Mouse (Mus musculus) forebrain, embryonic 13.5 days (tissue): Measurements from ENCODE around the gene Cldn7. TPM values are rescaled to one million over a fixed set of nuclear protein-coding genes. Genes with fewer than 3 reads are reported as not detected.

ENCODE experiments used
- ATAC-seq: fragments of 200-750 bp; cut with Nextera tagmentation; 2 replicates; pipeline ENCODE4 v1.8.0; 2017
- H3K27ac ChIP-seq: fragments of 300-500 bp; sonication (generic); 2 replicates; pipeline ENCODE4 v1.5.1; 2015; ENCODE audit warnings: inconsistent platforms, mild to moderate bottlenecking, moderate library complexity
- H3K27me3 ChIP-seq: fragments of 300-500 bp; sonication (generic); 2 replicates; pipeline ENCODE4 v1.6.1; 2015; ENCODE audit warnings: mild to moderate bottlenecking, inconsistent platforms
- H3K36me3 ChIP-seq: fragments of 300-500 bp; sonication (generic); 2 replicates; pipeline ENCODE4 v1.6.1; 2015; ENCODE audit warnings: mild to moderate bottlenecking, inconsistent platforms; ENCODE audit not compliant: poor library complexity, severe bottlenecking
- H3K4me1 ChIP-seq: fragments of 300-500 bp; sonication (generic); 2 replicates; pipeline ENCODE4 v1.6.1; 2015; ENCODE audit warnings: inconsistent platforms
- H3K4me2 ChIP-seq: fragments of 300-500 bp; sonication (generic); 2 replicates; pipeline ENCODE4 v1.6.1; 2015; ENCODE audit warnings: inconsistent platforms, mild to moderate bottlenecking, moderate library complexity
- H3K4me3 ChIP-seq: fragments of 300-500 bp; sonication (generic); 2 replicates; pipeline ENCODE4 v1.5.1; 2015; ENCODE audit warnings: mild to moderate bottlenecking, inconsistent platforms
- H3K9ac ChIP-seq: fragments of 300-500 bp; sonication (generic); 2 replicates; pipeline ENCODE4 v1.6.1; 2015; ENCODE audit warnings: mild to moderate bottlenecking, inconsistent platforms
- H3K9me3 ChIP-seq: fragments of 300-500 bp; sonication (generic); replicated peaks from 2 replicates; pipeline ENCODE4 v1.6.1; 2016; ENCODE audit warnings: inconsistent platforms
- WGBS: fragments of 180-500 bp; shearing (Covaris S2); methylation state at CpG from one replicate; pipeline ENCODE4 v1.1.7; 2015; 5-methylcytosine and 5-hydroxymethylcytosine counted together
- polyA plus RNA-seq: library from polyadenylated mRNA; unstranded; fragments of >200 nt; fragmentation: Nextera tagmentation; extraction: Ambion mirVana; gene quantifications from 2 replicates; pipeline ENCODE4 v1.2.1, GENCODE M21; 2015

The Cldn7 gene
- polyA plus RNA-seq, 1 experiment from 2014 or later: 1.4 TPM

DNA sequence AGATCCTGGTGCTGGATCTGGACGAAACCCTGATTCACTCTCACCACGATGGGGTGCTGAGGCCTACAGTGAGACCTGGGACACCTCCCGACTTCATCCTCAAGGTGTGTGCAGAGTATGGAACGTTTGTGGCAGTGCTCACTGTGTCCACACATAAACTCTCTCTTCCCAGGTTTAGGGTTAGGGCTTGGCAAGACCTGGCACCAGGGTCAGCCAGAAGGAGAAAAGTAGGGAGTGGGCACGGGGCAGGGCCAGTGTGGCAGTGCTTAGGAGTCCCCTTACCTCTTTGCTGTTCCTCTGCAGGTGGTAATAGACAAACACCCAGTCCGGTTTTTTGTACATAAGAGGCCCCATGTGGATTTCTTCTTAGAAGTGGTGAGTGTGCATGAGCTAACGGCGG lies 19.9 kb downstream of the Cldn7 start:
- Histone ChIP-seq H3K27ac (no peak overlapping the region), H3K4me1 (peaks cover 27% of the 10 kb centered on the region), H3K4me2 (no peak overlapping the region), H3K9me3 (no peaks in the 10 kb centered on the region), H3K4me3 (no peak overlapping the region), H3K36me3 (peaks cover 56% of the 10 kb centered on the region), H3K9ac (no peak overlapping the region), H3K27me3 (no peaks in the 10 kb centered on the region)
- WGBS: 90% methylated on average over 8 of the region's 8 CpGs
- no peak for ATAC-seq

DNA sequence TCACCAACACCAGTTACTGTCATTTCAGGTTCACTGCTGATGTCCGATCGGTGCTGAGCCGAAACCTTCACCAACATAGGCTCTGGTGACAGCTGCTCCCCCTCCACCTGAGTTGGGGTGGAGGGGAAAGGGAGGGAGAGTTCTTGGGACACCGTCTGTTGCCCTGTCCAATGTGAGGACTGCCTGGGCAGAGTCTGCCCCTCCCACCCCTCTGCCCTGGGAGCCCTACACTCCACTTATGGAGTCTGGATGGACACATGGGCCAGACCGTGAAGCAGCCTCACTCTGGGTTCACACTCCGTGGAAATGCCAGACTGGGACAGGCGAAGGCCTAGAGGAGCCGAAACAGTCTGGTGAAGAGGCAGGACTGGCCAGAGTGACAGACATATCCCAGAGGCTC lies 25.4 kb downstream of the Cldn7 start:
- 0 out of 2 replicates have a peak overlapping the region, but pooled peaks have one; percentile 8 for H3K9ac ChIP-seq
- H3K4me1 ChIP-seq: peaks cover 23% of the 10 kb centered on the region
- no peak for ATAC-seq
- no peaks in the 10 kb centered on the region for H3K9me3 ChIP-seq
- no peak overlapping the region for H3K4me2 ChIP-seq
- no peak overlapping the region for H3K4me3 ChIP-seq
- WGBS: 90% methylated on average over 8 of the region's 8 CpGs
- H3K27me3 ChIP-seq: no peaks in the 10 kb centered on the region
- H3K36me3 ChIP-seq: peaks cover 67% of the 10 kb centered on the region
- H3K27ac ChIP-seq: peak overlapping the region; percentile 94; the same call in 1 of the 2 replicates

DNA sequence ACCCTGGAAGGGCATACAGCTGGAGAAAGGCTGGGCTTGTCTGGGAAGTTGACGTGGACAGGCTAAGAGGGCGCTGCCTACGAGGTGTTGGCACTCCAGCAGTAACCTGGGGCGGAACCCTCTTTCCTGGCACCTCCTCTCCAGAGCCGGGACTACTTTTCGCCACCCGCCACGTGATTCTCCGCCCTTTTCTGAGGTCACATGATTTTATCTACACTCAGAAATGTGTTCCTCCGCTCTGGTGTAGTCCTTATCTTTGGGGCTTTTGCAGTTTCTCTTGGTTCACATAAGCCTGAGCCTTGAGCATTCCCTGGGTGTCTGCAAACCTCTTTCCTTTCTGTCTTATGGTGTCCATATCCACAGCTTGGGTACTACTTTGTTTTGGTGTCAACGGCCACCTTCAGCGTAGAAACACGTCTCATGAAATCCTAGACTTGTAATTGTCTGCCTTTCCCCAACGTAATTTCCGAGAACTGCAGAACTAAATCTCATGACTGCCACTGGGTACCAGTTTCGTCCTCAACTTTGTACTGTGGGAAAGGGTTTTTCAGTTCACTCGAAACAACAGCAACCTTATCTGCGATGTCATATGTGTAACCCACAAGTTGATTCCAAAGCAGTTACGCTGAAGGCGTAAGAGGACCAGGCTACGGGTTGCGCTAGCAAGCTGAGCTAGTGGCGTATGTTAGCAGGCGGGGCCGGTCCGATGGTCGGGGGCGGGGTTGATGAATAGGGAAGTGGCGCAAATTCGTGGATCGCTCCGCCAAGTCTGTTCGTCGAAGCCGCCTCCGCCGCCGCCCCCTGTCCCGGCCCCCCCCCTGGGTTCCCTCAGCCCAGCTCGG lies 26.5 kb downstream of the Cldn7 start, which contains the start of gene Gabarap:
Gabarap (plus strand) TSS at position 294 of the 842 bp plus-strand sequence.
- Histone ChIP-seq H3K9me3 (no peaks in the 10 kb centered on the region), H3K9ac (peak within 1 kb of the TSS; percentile 81), H3K27ac (peak within 1 kb of the TSS; percentile 94), H3K4me2 (peak within 1 kb of the TSS; percentile 79), H3K36me3 (peaks cover 58% of the 10 kb centered on the region), H3K27me3 (no peaks in the 10 kb centered on the region), H3K4me1 (peaks cover 25% of the 10 kb centered on the region), H3K4me3 (peak within 1 kb of the TSS; percentile 66)
- under 1% methylated on average over 40 of the region's 40 CpGs for WGBS
- peak; percentile 73 for ATAC-seq

DNA sequence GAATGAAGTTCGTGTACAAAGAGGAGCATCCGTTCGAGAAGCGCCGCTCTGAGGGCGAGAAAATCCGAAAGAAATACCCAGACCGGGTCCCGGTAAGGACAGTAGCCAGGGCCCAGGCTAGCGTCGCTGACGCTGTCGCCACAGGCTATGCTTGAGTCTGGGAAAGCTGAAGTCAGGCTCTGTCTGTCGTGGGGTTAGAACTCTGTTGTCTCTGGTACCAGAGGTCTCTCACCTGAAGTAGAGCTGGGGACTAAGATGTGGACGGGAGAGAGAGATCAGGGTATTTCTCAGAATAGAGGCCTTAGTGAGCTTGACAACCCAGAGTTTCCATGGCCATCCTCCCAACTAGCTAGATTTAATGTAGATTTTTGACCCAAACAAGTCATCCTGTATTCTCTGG lies 27.1 kb downstream of the Cldn7 start:
- H3K27me3 ChIP-seq: no peaks in the 10 kb centered on the region
- peak overlapping the region; percentile 79 for H3K4me2 ChIP-seq
- H3K27ac ChIP-seq: peak overlapping the region; percentile 94
- H3K9ac ChIP-seq: peak overlapping the region; percentile 81
- peak overlapping the region; percentile 66 for H3K4me3 ChIP-seq
- WGBS: under 1% methylated on average over 15 of the region's 15 CpGs
- peak; percentile 19 for ATAC-seq
- H3K36me3 ChIP-seq: peaks cover 51% of the 10 kb centered on the region
- peaks cover 25% of the 10 kb centered on the region for H3K4me1 ChIP-seq
- no peaks in the 10 kb centered on the region for H3K9me3 ChIP-seq

DNA sequence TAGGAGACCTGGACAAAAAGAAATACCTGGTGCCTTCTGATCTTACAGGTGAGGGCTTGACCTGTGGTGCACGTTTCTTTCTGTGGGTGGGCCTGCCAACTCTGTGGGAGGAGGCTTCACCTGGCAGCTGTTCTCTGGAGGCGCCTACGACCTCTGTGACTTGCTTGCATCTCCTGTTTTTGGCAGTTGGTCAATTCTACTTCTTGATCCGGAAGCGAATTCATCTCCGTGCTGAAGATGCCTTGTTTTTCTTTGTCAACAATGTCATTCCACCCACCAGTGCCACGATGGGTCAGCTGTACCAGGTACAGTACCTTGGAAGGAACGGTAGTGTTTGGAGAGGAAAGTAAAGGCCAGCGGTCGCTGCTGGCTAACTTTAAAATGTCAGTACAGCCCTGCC lies 27.8 kb downstream of the Cldn7 start:
- Histone ChIP-seq H3K36me3 (peaks cover 44% of the 10 kb centered on the region), H3K27ac (no peak overlapping the region), H3K9ac (peak overlapping the region; percentile 81), H3K9me3 (no peaks in the 10 kb centered on the region), H3K4me1 (peaks cover 28% of the 10 kb centered on the region), H3K4me2 (peak overlapping the region; percentile 79), H3K4me3 (peak overlapping the region; percentile 66), H3K27me3 (no peaks in the 10 kb centered on the region)
- WGBS: 88% methylated on average over 10 of the region's 10 CpGs
- ATAC-seq: no peak

DNA sequence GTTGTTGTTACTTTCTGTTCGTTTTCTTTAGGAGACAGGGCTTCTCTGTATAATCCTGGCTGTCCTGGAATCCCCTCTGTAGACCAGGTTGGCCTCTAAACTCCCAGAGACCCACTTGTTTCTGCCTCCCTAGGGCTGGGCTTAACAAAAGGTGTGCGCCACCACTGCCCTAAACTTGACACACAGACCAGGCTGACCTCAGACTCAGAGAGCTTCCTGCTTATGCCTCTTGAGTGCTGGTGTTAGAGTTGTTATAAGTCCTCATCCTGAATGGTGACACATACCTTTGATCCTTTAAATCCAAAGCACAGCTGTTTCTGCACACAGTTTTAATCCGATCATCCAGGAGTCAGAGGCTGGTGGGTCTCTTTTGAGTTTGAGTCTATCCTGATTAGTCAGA lies 28.4 kb downstream of the Cldn7 start:
- H3K9ac ChIP-seq: peak overlapping the region; percentile 81
- 96% methylated on average over 3 of the region's 3 CpGs for WGBS
- H3K4me3 ChIP-seq: peak overlapping the region; percentile 66
- H3K27me3 ChIP-seq: no peaks in the 10 kb centered on the region
- H3K27ac ChIP-seq: no peak overlapping the region
- peaks cover 44% of the 10 kb centered on the region for H3K36me3 ChIP-seq
- H3K4me1 ChIP-seq: peaks cover 33% of the 10 kb centered on the region
- no peak for ATAC-seq
- H3K4me2 ChIP-seq: peak overlapping the region; percentile 79
- H3K9me3 ChIP-seq: no peaks in the 10 kb centered on the region

DNA sequence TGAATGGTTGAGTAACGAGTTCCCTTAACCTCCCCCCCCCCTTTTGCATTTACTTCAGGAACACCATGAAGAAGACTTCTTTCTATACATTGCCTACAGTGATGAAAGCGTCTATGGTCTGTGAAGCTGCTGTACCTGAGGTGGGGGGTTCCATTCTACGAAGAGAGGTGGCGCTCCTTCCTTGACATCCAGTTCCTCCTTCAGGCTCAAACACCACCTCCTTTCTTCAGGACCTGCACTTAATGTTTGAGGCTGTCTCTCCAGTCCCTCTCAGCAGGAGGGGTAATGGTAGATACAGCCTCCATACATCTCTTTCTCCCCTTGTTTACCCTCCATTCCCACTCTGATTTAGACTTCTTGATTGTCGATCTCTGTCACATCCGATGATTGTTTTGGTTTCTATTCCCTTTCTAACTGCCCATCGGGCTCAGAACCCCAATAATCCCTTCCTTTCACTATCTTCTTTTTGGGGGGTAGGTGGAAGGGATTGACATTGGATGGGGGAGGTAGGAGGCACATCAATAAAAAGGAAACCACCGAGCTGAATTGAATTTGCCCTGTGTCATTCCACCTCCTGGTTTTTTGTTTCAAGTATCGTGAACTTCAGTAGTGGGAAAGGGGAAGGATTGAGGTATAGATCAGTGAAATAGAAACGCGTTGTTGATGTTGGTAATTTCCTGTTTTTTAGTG lies 30.0 kb downstream of the Cldn7 start:
- H3K27ac ChIP-seq: no peak overlapping the region
- ATAC-seq: no peak
- peak overlapping the region; percentile 4; the same call in 1 of the 2 replicates for H3K4me3 ChIP-seq
- H3K4me2 ChIP-seq: peak overlapping the region; percentile 67; the same call in 1 of the 2 replicates
- no peak overlapping the region for H3K9ac ChIP-seq
- peaks cover 41% of the 10 kb centered on the region for H3K4me1 ChIP-seq
- WGBS: 88% methylated on average over 11 of the region's 11 CpGs
- peaks cover 44% of the 10 kb centered on the region for H3K36me3 ChIP-seq
- no peaks in the 10 kb centered on the region for H3K27me3 ChIP-seq
- H3K9me3 ChIP-seq: no peaks in the 10 kb centered on the region

DNA sequence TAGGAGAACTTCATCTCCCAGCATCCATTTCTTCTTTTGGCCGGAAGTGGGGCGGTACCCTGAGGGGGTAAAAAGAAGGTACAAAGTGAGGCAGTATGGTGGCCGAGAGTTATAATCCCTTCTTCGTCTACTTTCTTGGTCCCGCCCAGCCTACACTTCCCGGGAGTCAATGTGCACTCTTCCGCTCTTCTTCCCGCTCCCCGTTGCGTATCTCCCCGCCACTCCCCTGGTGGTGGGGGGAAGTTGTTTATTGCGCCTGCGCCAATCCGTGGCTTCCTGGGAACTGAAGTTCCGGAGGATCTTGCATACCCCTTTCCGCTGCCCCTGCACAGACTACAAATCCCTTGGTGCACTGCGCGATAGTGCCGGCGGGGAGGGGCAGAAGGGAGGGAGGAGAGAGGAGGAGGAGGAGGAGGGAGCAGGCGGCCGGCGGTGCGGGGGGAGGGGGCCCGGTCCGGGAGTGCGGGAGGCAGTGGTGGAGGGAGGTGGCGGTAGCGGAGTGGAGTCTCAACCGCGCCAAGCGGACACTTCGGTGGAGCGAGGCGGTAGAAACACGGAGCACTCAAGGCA lies 30.9 kb downstream of the Cldn7 start, which contains the start of gene Phf23:
Phf23 (plus strand) TSS at position 387 of the 570 bp plus-strand sequence.
- H3K4me1 ChIP-seq: peaks cover 43% of the 10 kb centered on the region
- no peaks in the 10 kb centered on the region for H3K9me3 ChIP-seq
- no peaks in the 10 kb centered on the region for H3K27me3 ChIP-seq
- H3K36me3 ChIP-seq: peaks cover 42% of the 10 kb centered on the region
- peak within 1 kb of the TSS; percentile 95 for H3K9ac ChIP-seq
- H3K27ac ChIP-seq: peak within 1 kb of the TSS; percentile 96
- peak within 1 kb of the TSS; percentile 96 for H3K4me3 ChIP-seq
- ATAC-seq: peak; percentile 86
- peak within 1 kb of the TSS; percentile 67 for H3K4me2 ChIP-seq
- WGBS: 1% methylated on average over 36 of the region's 36 CpGs

DNA sequence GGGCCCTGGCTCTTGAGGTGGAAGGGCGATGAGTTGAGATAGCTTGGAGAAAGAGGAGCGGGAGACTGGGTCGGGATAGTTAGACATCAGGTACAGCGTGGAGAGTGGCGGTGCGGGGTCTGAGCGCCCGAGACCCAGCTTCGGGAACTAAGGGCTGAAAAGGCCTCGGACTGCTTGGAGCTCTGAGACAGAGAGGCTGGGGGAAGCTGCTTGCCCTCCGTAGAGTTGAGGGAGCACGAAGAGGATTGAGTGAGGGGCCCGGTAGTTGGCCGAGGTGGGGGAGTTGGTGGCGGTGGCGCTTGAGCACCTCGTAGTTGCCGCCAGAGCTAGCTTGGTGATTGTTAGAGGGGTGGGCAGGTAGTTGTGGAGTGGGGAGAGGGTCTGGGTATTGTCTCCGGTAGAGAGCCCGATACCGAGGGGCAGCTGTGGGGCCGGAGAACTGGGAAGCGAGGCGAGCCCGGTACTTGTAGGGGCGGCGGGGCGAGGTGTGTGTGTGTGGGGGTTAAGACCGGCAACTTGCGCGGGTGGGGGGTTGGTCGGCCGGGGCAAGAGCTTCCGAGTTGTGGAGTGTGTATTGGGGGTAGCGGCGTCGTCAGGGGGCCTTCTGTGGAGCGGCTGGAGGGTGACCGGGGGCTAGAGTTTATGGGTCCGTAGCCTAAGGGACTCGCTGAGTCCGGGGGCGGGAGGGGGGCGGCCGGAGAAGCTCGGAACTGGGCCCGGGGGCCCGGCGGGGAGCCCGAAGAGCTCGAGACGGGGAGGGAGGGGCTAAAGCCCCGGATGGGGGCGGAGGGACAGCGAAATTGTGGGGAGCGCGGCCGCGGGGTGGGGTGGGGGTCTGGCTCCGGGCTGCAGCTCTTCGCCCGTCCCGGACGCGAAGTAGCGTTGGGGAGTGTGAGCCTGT lies 31.8 kb downstream of the Cldn7 start:
- WGBS: 1% methylated on average over 62 of the region's 66 CpGs
- peak overlapping the region; percentile 95 for H3K9ac ChIP-seq
- peak overlapping the region; percentile 96 for H3K4me3 ChIP-seq
- H3K4me2 ChIP-seq: peak overlapping the region; percentile 67
- peak overlapping the region; percentile 96 for H3K27ac ChIP-seq
- no peaks in the 10 kb centered on the region for H3K9me3 ChIP-seq
- peak; percentile 0; the same call in 1 of the 2 replicates for ATAC-seq
- peaks cover 42% of the 10 kb centered on the region for H3K36me3 ChIP-seq
- H3K4me1 ChIP-seq: peaks cover 45% of the 10 kb centered on the region
- no peaks in the 10 kb centered on the region for H3K27me3 ChIP-seq

DNA sequence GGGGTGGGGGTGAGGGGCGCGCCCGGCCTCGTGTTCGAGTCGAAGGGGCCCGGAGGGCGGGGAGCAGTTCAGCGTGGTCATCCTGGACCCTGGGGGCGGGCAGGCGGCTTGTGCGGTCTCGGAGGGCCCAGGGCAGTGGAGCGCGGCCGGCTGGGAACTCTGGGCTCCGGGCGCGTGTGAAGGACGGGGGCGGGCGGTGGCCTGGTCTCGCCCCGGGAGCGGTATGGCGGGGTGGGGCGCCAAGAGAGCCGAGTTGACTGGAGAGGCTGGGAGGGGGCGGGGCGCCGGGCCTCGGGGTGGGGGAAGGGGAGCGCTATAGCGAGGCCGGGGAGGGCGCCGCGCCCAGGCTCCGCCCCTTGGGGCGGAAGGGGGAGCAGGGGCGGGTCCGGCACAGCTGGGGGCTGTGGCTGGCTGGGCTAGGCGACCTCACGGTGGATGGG lies 32.5 kb downstream of the Cldn7 start:
- under 1% methylated on average over 31 of the region's 44 CpGs for WGBS
- H3K4me1 ChIP-seq: peaks cover 50% of the 10 kb centered on the region

More for the DNA sequence above, 32.5 kb downstream of the Cldn7 start:
- peak overlapping the region; percentile 96 for H3K27ac ChIP-seq
- H3K4me3 ChIP-seq: peak overlapping the region; percentile 96
- H3K27me3 ChIP-seq: no peaks in the 10 kb centered on the region
- H3K9ac ChIP-seq: peak overlapping the region; percentile 95
- H3K9me3 ChIP-seq: no peaks in the 10 kb centered on the region
- peaks cover 42% of the 10 kb centered on the region for H3K36me3 ChIP-seq
- peak; percentile 14; the same call in 1 of the 2 replicates for ATAC-seq
- peak overlapping the region; percentile 67 for H3K4me2 ChIP-seq
